Mouse (Mus musculus): Measurements from ENCODE around the gene Gm3424. TPM values are rescaled to one million over a fixed set of nuclear protein-coding genes. Genes with fewer than 3 reads are reported as not detected.

Gene Gm3424
- not detected in 2 replicates for polyA plus RNA-seq (2012)

DNA sequence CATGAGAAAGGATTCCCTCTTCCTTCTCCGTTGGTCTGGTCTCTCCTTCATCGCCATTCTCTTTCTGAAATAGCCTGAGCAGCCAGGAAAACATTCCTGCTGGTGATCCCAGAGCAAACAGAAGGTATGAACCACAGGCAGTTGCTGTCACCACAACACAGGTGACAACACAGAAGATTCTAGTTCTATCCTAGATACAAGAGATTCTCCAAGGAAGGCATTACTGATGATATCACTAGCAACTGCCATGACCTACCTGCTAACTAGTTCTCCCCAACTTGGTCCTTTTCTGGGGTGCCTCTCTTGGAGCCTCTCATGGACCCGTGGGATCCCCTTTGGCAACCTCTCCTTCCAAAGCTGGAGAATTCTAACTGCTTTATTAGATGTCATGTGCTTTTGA is at the start of gene Gm3424:
TSS of gene Gm3424 (minus strand) at position 101 of the 400 bp plus-strand sequence.

DNA sequence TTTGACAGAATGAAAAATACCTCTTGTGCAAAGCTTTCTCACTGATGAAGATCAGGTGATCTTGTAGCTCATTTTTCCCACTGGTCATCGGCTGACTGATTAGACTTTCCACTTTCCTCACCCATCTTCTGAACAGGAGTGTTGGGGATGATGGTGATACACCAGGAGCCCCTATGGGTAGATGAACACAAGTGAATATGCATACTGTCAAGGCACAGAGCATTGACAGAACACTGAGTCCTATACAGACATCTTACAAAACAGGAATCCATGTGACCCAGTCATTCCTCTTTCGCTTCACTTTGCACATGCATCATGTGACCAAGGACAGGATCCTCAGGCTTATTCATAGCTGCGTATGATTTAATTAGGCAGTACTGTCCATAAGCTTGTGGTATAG is 22.2 kb downstream of the Gm3424 start, which contains the start of gene Gm3383:
TSS of gene Gm3383 (minus strand) at position 101 of the 400 bp plus-strand sequence.

Other genes starting within 250 kb of the Gm3424 start
- gene Gm8265, start 197.3 kb downstream of the Gm3424 start, polyA plus RNA-seq (2012), result not detected in 2 replicates
- not detected in 2 replicates for gene Gm9603, start 142.9 kb downstream of the Gm3424 start, polyA plus RNA-seq (2012)
- gene Gm3373, start 88.8 kb downstream of the Gm3424 start, polyA plus RNA-seq (2012), result not detected in 2 replicates
- not detected in 2 replicates for gene Gm3383, start 22.3 kb downstream of the Gm3424 start, polyA plus RNA-seq (2012)
- not detected in 2 replicates for gene Gm8237, start 50.1 kb upstream of the Gm3424 start, polyA plus RNA-seq (2012)
- not detected in 2 replicates for gene Gm3248, start 131.4 kb upstream of the Gm3424 start, polyA plus RNA-seq (2012)
- gene Gm3453, start 148.8 kb upstream of the Gm3424 start, polyA plus RNA-seq (2012), result 0.09 TPM in 1 of 2 replicates, not detected in the other
- gene Gm6337, start 227.9 kb upstream of the Gm3424 start, polyA plus RNA-seq (2012), result not detected in 2 replicates